ENCODE assay signal across 15 mouse cellular contexts in genomic region chr15:83683051-83683561, GRCm38 (mm10). TPM values are rescaled to one million over a fixed set of nuclear protein-coding genes. Genes with fewer than 3 reads are reported as not detected.
A peak's percentile ranks its signal among the peaks of the same experiment; 100 is the strongest.
DNase-seq lines count a peak whose midpoint lies in the region; ATAC-seq and TF ChIP-seq lines count a peak whose summit lies in the region.
"Had no signal": no experiment of that assay in that cellular context is flagged by ENCODE, and none has a peak within 500 bp of the region (broad histone marks: within the 10 kb centered on the region; RNA-seq: fewer than 3 reads in every experiment).

No protein-coding gene starts in this region.

- H3K27me3 ChIP-seq in embryonic facial prominence, embryonic 13.5 days: peaks cover 26% of the 10 kb centered on the region
- H3K27me3 ChIP-seq in stomach, postnatal 0 days (ENCODE audit: control insufficient read depth, insufficient read depth, low read length): no peaks in the 10 kb centered on the region

- no peaks in the 10 kb centered on the region for H3K36me3 ChIP-seq in embryonic facial prominence, embryonic 13.5 days
- no peaks in the 10 kb centered on the region for H3K36me3 ChIP-seq in stomach, postnatal 0 days (ENCODE audit: control insufficient read depth, insufficient read depth, low read length)
- H3K36me3 ChIP-seq: liver, embryonic 12.5 days had no signal

- peak; percentile 45 for TF ChIP-seq CTCF in stomach, postnatal 0 days (IDR thresholded peaks at IDR 0.05; ENCODE audit: low read depth)

- peak; percentile 61 for DNase-seq in urinary bladder, postnatal 14 days (ENCODE audit: low spot score)
- DNase-seq in urinary bladder, postnatal 10 days (ENCODE audit: low spot score): no peak
- DNase-seq in lung, adult 18-20 months: peak; percentile 41 to 64
- no peak for DNase-seq in stomach, postnatal 0 days (ENCODE audit: low spot score)
- no peak for DNase-seq in right cerebral cortex, adult 18-20 months
- no peak for DNase-seq in frontal cortex, postnatal 36 days (ENCODE audit: low spot score in 2 of 2)
- DNase-seq: adrenal gland, adult 2 months; right cerebral cortex, postnatal 4 days; thymus, adult 18-20 months had no signal

- no peaks in the 10 kb centered on the region for H3K9me3 ChIP-seq in embryonic facial prominence, embryonic 13.5 days
- H3K9me3 ChIP-seq in stomach, postnatal 0 days (ENCODE audit: control insufficient read depth, low read length): no peaks in the 10 kb centered on the region
- H3K9me3 ChIP-seq: heart, embryonic 10.5 days; liver, embryonic 12.5 days; midbrain, embryonic 12.5 days had no signal

- WGBS in embryonic facial prominence, embryonic 13.5 days: 17% methylated on average over 15 of the region's 15 CpGs
- 32% methylated on average over 15 of the region's 15 CpGs for WGBS in stomach, postnatal 0 days

- ATAC-seq in embryonic facial prominence, embryonic 13.5 days (ENCODE audit: insufficient number of reproducible peaks, insufficient read depth, low FRiP score, low TSS enrichment, low read depth): peak; percentile 70
- peak; percentile 59; the same call in 1 of the 2 replicates for ATAC-seq in stomach, postnatal 0 days (ENCODE audit: low FRiP score, low TSS enrichment)
- ATAC-seq: hindbrain, embryonic 16.5 days; liver, embryonic 12.5 days had no signal

- no peak for TF ChIP-seq EP300 in stomach, postnatal 0 days (optimal IDR thresholded peaks at IDR 0.05)

- H3K4me2 ChIP-seq in embryonic facial prominence, embryonic 13.5 days: 0 out of 2 replicates have a peak overlapping the region, but pooled peaks have one; percentile 5
- no peak overlapping the region for H3K4me2 ChIP-seq in stomach, postnatal 0 days (replicated peaks; ENCODE audit: low read depth)
- H3K4me2 ChIP-seq: liver, embryonic 12.5 days; midbrain, embryonic 12.5 days had no signal

- H3K9ac ChIP-seq in embryonic facial prominence, embryonic 13.5 days: no peak overlapping the region
- no peak overlapping the region for H3K9ac ChIP-seq in stomach, postnatal 0 days (ENCODE audit: low read length)
- H3K9ac ChIP-seq: liver, embryonic 12.5 days; midbrain, embryonic 12.5 days had no signal

- peak overlapping the region; percentile 86 for H3K27ac ChIP-seq in embryonic facial prominence, embryonic 13.5 days
- peak overlapping the region; percentile 56 for H3K27ac ChIP-seq in stomach, postnatal 0 days (replicated peaks)
- H3K27ac ChIP-seq: heart, embryonic 10.5 days; liver, embryonic 12.5 days; midbrain, embryonic 12.5 days had no signal

- no peak overlapping the region for H3K4me3 ChIP-seq in embryonic facial prominence, embryonic 13.5 days
- H3K4me3 ChIP-seq in stomach, postnatal 0 days (ENCODE audit: low read depth, low read length): no peak overlapping the region
- H3K4me3 ChIP-seq: erythroblast, embryonic 14.5 days; heart, embryonic 10.5 days; liver, embryonic 12.5 days; midbrain, embryonic 12.5 days had no signal

- peaks cover 62% of the 10 kb centered on the region for H3K4me1 ChIP-seq in embryonic facial prominence, embryonic 13.5 days
- peaks cover 5% of the 10 kb centered on the region for H3K4me1 ChIP-seq in stomach, postnatal 0 days (replicated peaks; ENCODE audit: control insufficient read depth, insufficient read depth)
- H3K4me1 ChIP-seq: liver, embryonic 12.5 days had no signal

RNA-seq across cellular contexts. Expression of gene Scube1, which starts 41.7 kb away (rescaled TPM):
- polyA plus RNA-seq in embryonic facial prominence, embryonic 13.5 days (2015; fragmentation: Nextera tagmentation; extraction: Ambion mirVana): 22.9 and 24.1 TPM in 2 replicates
- polyA plus RNA-seq in stomach, postnatal 0 days (2015; fragmentation: Nextera tagmentation; extraction: Ambion mirVana): 5.0 and 5.5 TPM in 2 replicates
- polyA plus RNA-seq: erythroblast, embryonic 14.5 days had no signal

Comparison
In these comparisons a context has a peak if more than half of its experiments do, and no peak if none do; other contexts are left out.
1. DNase-seq: peak in urinary bladder, postnatal 14 days (single experiment) and lung, adult 18-20 months (2 of 2); none in urinary bladder, postnatal 10 days (single experiment), stomach, postnatal 0 days (single experiment), right cerebral cortex, adult 18-20 months (single experiment) and frontal cortex, postnatal 36 days (0 of 2).